Mouse (Mus musculus) spleen, postnatal 0 days (tissue): ENCODE results near the gene Gm29735. TPM values are rescaled to one million over a fixed set of nuclear protein-coding genes. Genes with fewer than 3 reads are reported as not detected.

Source experiments
- polyA plus RNA-seq: library from polyadenylated mRNA; unstranded; fragments of >200 nt; fragmentation: Nextera tagmentation; extraction: Ambion mirVana; gene quantifications from 2 replicates; pipeline ENCODE4 v1.2.1, GENCODE M21; 2015

Gene Gm29735
- not detected in 2 replicates for polyA plus RNA-seq

DNA sequence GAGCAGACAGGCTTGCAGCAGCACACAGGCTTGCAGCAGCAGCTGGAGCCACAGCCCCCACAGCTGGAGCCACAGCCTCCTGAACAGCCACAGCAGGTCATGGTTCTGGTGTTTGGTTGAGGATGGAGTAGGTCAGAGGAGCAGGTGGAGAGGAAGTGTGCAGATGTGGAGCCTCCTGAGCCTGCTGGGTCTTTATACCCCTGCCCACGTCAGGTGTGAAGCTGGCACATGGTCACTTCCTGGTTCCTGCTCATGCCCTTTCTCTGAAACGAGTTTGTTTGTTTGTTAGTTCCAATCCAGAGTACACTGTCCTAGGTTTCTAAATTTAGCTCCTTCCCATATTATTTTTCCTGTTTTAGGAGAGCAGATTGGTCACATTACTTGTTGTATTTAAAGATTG is at the start of gene Gm29735:
Gene Gm29735 (minus strand): TSS at position 101 of the 400 bp plus-strand sequence.

DNA sequence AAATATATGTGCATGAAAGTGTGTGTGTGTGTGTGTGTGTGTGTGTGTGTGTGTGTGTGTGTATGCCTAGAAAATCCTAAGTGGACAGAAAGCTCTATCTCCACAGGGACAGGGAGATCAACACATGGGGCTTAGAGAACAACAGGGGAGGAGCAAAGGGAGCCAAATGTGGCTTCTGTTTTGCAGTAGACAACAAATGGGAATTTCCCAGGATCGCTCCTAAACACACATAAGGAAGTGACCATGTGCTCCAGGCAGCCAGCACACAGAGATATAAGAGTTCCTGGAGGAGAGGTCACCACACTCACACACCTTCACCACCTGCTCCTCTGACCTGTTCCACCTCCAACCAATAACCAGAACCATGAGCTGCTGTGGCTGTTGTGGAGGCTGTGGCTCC is 44.2 kb upstream of the Gm29735 start, which contains the start of gene Krtap5-3:
Gene Krtap5-3 (plus strand): TSS at position 301 of the 400 bp plus-strand sequence.

DNA sequence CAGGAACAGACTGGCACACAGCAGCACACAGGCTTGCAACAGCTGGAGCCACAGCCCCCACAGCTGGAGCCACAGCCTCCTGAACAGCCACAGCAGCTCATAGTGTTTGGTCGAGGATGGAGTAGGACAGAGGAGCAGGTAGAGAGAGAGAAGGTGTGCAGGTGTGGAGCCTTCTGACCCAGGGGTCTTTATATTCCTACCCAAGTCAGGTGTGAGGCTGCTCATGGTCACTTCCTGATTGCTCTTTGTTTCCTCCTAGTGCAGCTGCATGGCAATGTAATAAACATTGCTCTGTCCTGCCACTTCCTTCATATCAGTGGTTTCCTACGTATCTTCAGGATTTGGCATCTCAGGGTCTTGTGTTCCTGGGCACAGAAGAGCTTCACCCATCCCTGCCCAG is 33.4 kb upstream of the Gm29735 start, which contains the start of gene Gm10153:
Gene Gm10153 (minus strand): TSS at position 101 of the 400 bp plus-strand sequence.

DNA sequence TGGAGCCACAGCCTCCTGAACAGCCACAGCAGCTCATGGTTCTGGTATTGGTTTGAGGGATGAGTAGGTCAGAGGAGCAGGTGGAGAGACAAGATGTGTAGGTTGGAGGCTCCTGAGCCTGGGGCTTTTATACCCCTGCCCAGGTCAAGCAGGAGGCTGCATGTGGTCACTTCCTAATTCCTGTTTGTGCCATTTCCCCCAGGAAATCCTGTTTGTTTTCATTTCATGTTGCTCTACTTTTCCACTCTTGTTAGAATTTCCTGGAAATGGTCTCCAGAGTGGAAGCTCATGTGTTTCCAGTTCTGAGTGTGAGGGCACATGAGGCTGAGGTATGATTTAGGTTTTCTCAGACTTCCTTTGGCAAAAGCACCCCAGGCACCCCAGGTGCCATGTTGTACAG is 19.0 kb upstream of the Gm29735 start, which contains the start of gene Krtap5-2:
Gene Krtap5-2 (minus strand): TSS at position 101 of the 400 bp plus-strand sequence.

DNA sequence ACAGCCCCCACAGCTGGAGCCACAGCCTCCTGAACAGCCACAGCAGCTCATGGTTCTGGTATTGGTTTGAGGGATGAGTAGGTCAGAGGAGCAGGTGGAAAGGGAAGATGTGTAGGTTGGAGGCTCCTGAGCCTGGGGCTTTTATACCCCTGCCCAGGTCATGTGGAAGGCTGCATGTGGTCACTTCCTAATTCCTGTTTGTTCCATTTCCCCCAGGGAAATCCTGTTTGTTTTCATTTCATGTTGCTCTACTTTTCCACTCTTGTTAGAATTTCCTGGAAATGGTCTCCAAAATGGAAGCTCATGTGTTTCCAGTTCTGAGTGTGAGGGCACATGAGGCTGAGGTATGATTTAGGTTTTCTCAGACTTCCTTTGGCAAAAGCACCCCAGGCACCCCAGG is 8.7 kb upstream of the Gm29735 start, which contains the start of gene Gm4553:
Gene Gm4553 (minus strand): TSS at position 101 of the 400 bp plus-strand sequence.

DNA sequence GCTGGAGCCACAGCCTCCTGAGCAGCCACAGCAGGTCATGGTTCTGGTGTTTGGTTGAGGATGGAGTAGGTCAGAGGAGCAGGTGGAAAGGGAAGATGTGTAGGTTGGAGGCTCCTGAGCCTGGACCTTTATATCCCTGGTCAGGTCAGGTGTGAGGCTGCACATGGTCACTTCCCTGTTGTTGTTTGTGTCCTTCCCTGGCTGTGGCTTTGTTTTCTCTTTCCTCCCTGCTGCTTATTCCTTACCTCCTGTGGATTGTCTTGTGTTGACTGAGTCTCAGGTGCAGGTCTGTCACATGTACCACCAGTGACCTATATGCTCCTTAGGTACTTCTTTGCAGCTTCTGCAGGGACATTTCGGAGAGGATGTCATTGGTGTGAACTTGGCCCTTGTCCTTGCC is 12.4 kb downstream of the Gm29735 start, which contains the start of gene Gm45337:
Gene Gm45337 (minus strand): TSS at position 101 of the 400 bp plus-strand sequence.

DNA sequence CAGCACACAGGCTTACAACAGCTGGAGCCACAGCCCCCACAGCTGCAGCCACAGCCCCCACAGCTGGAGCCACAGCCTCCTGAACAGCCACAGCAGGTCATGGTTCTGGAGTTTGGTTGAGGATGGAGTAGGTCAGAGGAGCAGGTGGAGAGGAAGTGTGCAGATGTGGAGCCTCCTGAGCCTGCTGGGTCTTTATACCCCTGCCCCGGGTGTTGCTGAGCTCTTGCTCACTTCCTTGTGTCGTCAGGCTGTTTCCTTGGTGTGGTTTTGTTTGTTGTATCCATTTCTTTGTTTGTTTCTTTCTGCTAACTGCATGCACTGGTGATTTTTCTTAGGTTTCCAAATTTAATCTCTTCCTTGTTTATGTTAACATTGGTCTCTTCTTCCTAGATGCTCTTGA is 21.0 kb downstream of the Gm29735 start, which contains the start of gene Gm39115:
Gene Gm39115 (minus strand): TSS at position 101 of the 400 bp plus-strand sequence.

DNA sequence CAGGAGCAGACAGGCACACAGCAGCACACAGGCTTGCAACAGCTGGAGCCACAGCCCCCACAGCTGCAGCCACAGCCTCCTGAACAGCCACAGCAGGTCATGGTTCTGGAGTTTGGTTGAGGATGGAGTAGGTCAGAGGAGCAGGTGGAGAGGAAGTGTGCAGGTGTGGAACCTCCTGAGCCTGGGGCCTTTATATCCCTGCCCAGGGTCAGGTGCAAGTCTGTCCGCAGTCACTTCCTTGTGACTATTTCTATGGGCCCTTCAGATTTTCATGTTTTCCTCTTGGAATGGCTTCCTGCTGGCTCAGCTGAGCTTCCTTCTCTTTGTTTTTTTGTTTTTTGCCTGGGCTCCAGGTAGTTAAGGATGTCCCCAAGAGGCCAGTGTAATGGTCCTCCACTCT is 36.3 kb downstream of the Gm29735 start, which contains the start of gene Gm45618:
Gene Gm45618 (minus strand): TSS at position 101 of the 400 bp plus-strand sequence.

Other genes starting within 250 kb of the Gm29735 start
- gene Tollip, start 238.6 kb downstream of the Gm29735 start, polyA plus RNA-seq, result 20.2 and 21.1 TPM in 2 replicates
- 0.53 and 0.70 TPM in 2 replicates for gene Brsk2, start 207.4 kb downstream of the Gm29735 start, polyA plus RNA-seq
- gene Mob2, start 96.0 kb downstream of the Gm29735 start, polyA plus RNA-seq, result 79.0 and 80.7 TPM in 2 replicates
- 3.8 and 3.9 TPM in 2 replicates for gene Dusp8, start 61.3 kb downstream of the Gm29735 start, polyA plus RNA-seq
- gene Gm45618, start 36.4 kb downstream of the Gm29735 start, polyA plus RNA-seq, result not detected in 2 replicates
- not detected in 2 replicates for gene Gm39115, start 21.1 kb downstream of the Gm29735 start, polyA plus RNA-seq
- not detected in 2 replicates for gene Gm45337, start 12.5 kb downstream of the Gm29735 start, polyA plus RNA-seq
- not detected in 2 replicates for gene Gm4553, start 8.6 kb upstream of the Gm29735 start, polyA plus RNA-seq
- not detected in 2 replicates for gene Krtap5-2, start 18.9 kb upstream of the Gm29735 start, polyA plus RNA-seq
- not detected in 2 replicates for gene Gm10153, start 33.3 kb upstream of the Gm29735 start, polyA plus RNA-seq
- gene Krtap5-3, start 44.3 kb upstream of the Gm29735 start, polyA plus RNA-seq, result not detected in 2 replicates
- gene Gm7579, start 54.7 kb upstream of the Gm29735 start, polyA plus RNA-seq, result not detected in 2 replicates
- gene Krtap5-5, start 72.9 kb upstream of the Gm29735 start, polyA plus RNA-seq, result not detected in 2 replicates
- not detected in 2 replicates for gene Gm40460, start 84.0 kb upstream of the Gm29735 start, polyA plus RNA-seq
- gene Gm2431, start 101.2 kb upstream of the Gm29735 start, polyA plus RNA-seq, result not detected in 2 replicates
- not detected in 2 replicates for gene Gm4559, start 117.2 kb upstream of the Gm29735 start, polyA plus RNA-seq
- gene Krtap5-1, start 140.0 kb upstream of the Gm29735 start, polyA plus RNA-seq, result not detected in 2 replicates
- gene Krtap5-4, start 146.4 kb upstream of the Gm29735 start, polyA plus RNA-seq, result not detected in 2 replicates
- 1.9 and 2.0 TPM in 2 replicates for gene Ifitm10, start 216.6 kb upstream of the Gm29735 start, polyA plus RNA-seq
- 0.38 TPM in 1 of 2 replicates, not detected in the other for gene Gm49369, start 225.6 kb upstream of the Gm29735 start, polyA plus RNA-seq
- gene Ctsd, start 230.9 kb upstream of the Gm29735 start, polyA plus RNA-seq, result 230 and 269 TPM in 2 replicates